Mouse (Mus musculus): ENCODE measurements at regions not wholly inside any gene's neighbourhood (a gene's known extent, or its start where the extent isn't known, plus 50 kb on each side); places are given as distances from the start of the nearest gene placed in this dataset.
A peak's percentile ranks its signal among the peaks of the same experiment; 100 is the strongest.

DNA sequence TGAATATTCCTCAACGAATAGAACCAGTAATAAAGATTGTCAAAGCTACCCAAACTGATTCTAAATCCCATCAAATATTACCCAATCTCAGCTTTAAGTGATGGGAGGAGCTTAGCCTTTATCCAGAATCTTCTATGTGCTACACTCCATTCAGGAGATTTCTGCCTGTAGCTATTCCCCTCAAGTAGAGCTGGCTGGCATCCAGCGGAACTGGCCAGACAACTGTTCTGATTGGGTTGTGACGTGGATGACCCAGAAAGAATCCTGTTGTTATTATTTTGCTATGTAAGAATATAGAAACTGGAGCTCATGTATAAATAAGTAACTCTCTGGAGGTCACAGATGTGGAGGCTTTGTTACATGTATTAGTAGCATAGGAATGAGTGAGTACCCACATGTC lies 176.8 kb upstream of the 4930412O13Rik start:
- Histone ChIP-seq H3K4me1 (ENCODE audit: control insufficient read depth, insufficient read depth, low read length) (no peaks in the 10 kb centered on the region), H3K4me2 (ENCODE audit: low read length) (no peak overlapping the region), H3K27me3 (replicated peaks; ENCODE audit: control insufficient read depth, insufficient read depth, low read length) (no peaks in the 10 kb centered on the region), H3K27ac (ENCODE audit: low read depth, low read length) (no peak overlapping the region), H3K36me3 (ENCODE audit: control insufficient read depth, insufficient read depth, low read length) (no peaks in the 10 kb centered on the region), H3K4me3 (ENCODE audit: low read depth, low read length) (no peak overlapping the region), H3K9me3 (replicated peaks; ENCODE audit: control insufficient read depth, low read length) (no peaks in the 10 kb centered on the region), H3K9ac (ENCODE audit: low read length) (no peak overlapping the region)
- WGBS: 75% methylated on average over 3 of the region's 3 CpGs
- DNase-seq (ENCODE audit: low spot score) (no peak), ATAC-seq (no peak)

DNA sequence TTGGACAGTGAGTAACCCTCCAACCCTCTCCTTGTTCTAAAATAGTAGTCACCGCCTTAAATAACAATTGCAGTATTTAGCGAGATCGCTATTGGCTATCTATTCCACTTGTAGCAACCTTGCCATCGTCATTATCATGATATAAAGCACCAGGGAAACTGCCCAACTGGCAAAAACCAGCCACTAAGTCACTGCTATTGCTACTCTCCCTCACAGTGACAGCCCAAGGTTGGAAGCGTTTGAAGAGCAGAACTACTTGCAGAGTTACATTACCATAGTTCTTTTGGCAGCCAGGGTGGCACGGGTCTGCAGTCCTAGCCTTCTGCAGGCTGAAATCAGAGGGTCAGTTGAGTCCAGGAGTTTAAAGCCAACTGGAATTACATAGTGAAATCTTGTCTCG lies 171.6 kb upstream of the 4930412O13Rik start:
- H3K27ac ChIP-seq (ENCODE audit: low read depth, low read length): no peak overlapping the region
- H3K27me3 ChIP-seq (replicated peaks; ENCODE audit: control insufficient read depth, insufficient read depth, low read length): no peaks in the 10 kb centered on the region
- H3K4me3 ChIP-seq (ENCODE audit: low read depth, low read length): no peak overlapping the region
- ATAC-seq: no peak
- H3K9ac ChIP-seq (ENCODE audit: low read length): no peak overlapping the region
- H3K36me3 ChIP-seq (ENCODE audit: control insufficient read depth, insufficient read depth, low read length): no peaks in the 10 kb centered on the region
- H3K9me3 ChIP-seq (replicated peaks; ENCODE audit: control insufficient read depth, low read length): no peaks in the 10 kb centered on the region
- no peak for DNase-seq (ENCODE audit: low spot score)
- H3K4me2 ChIP-seq (ENCODE audit: low read length): no peak overlapping the region
- WGBS: 82% methylated on average over 7 of the region's 7 CpGs
- H3K4me1 ChIP-seq (ENCODE audit: control insufficient read depth, insufficient read depth, low read length): no peaks in the 10 kb centered on the region

DNA sequence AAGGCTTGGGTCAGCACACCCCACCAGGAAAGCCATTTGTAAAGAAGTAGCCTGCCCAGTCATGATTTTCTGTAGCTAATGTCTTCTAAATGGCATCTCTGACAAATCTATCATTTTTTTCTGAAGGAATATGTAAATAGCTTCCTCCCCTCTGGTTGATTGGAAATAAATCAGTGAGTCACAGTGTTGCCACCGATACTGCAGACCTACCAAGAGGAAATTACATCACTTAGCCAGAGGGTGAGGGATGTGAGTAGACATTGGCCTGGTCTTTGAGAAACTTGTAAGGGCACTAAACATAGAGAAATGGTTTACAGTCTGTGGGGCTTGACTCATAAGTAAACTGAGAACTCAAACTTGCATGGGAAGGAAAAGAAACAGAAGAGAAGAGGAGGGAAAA lies 163.1 kb upstream of the 4930412O13Rik start:
- Histone ChIP-seq H3K36me3 (ENCODE audit: control insufficient read depth, insufficient read depth, low read length) (no peaks in the 10 kb centered on the region), H3K4me1 (ENCODE audit: control insufficient read depth, insufficient read depth, low read length) (no peaks in the 10 kb centered on the region), H3K4me2 (ENCODE audit: low read length) (no peak overlapping the region), H3K9ac (ENCODE audit: low read length) (no peak overlapping the region), H3K4me3 (ENCODE audit: low read depth, low read length) (no peak overlapping the region), H3K27me3 (replicated peaks; ENCODE audit: control insufficient read depth, insufficient read depth, low read length) (no peaks in the 10 kb centered on the region), H3K27ac (ENCODE audit: low read depth, low read length) (no peak overlapping the region), H3K9me3 (replicated peaks; ENCODE audit: control insufficient read depth, low read length) (no peaks in the 10 kb centered on the region)
- DNase-seq (ENCODE audit: low spot score) (no peak), ATAC-seq (no peak)
- 89% methylated on average over 1 of the region's 1 CpGs for WGBS

DNA sequence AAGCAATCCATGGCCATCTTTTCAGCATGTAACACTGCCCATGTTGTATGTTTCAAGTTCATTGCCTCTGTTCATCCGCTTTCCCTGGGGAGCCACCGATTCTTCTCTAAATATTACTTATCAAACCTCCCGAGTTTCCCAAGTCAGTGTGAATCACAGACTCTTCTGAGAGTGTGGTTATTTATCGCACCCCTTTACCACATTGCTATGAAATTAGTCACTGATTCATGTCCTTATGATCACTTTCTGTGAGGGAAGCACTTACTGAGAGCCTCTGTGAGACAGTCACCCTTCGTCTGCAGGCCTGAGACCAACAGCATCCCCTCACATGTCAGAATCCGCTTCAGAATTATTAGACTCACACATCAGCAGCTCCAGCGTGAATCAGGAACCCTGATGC lies 147.8 kb upstream of the 4930412O13Rik start:
- no peak overlapping the region for H3K4me3 ChIP-seq (ENCODE audit: low read depth, low read length)
- ATAC-seq: no peak
- no peaks in the 10 kb centered on the region for H3K4me1 ChIP-seq (ENCODE audit: control insufficient read depth, insufficient read depth, low read length)
- no peaks in the 10 kb centered on the region for H3K9me3 ChIP-seq (replicated peaks; ENCODE audit: control insufficient read depth, low read length)
- H3K27me3 ChIP-seq (replicated peaks; ENCODE audit: control insufficient read depth, insufficient read depth, low read length): no peaks in the 10 kb centered on the region
- H3K4me2 ChIP-seq (ENCODE audit: low read length): no peak overlapping the region
- H3K27ac ChIP-seq (ENCODE audit: low read depth, low read length): no peak overlapping the region
- 88% methylated on average over 7 of the region's 7 CpGs for WGBS
- H3K36me3 ChIP-seq (ENCODE audit: control insufficient read depth, insufficient read depth, low read length): no peaks in the 10 kb centered on the region
- no peak for DNase-seq (ENCODE audit: low spot score)
- no peak overlapping the region for H3K9ac ChIP-seq (ENCODE audit: low read length)

DNA sequence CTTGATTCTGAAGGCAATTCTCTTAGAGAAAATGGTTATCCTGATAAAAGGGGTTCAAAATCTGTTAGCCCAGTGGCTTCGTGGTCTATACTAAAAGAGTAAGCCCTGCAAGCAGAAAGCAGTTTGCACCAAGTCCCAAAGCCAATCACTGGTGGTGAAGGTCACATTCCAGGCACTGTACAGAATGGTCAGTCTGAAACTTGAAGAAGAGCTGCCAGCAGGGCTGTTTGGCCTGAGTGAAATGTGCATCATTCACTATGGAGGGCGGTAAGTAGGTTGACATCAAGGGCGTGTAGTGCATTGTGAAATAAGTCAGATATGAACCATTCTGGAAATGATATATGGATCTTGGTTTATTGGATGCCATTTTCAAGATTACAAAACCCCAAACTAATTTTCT lies 136.9 kb upstream of the 4930412O13Rik start:
- Histone ChIP-seq H3K4me2 (ENCODE audit: low read length) (no peak overlapping the region), H3K27ac (ENCODE audit: low read depth, low read length) (no peak overlapping the region), H3K4me3 (ENCODE audit: low read depth, low read length) (no peak overlapping the region), H3K9me3 (replicated peaks; ENCODE audit: control insufficient read depth, low read length) (0 out of 2 replicates have a peak, but pooled peaks cover 2% of the 10 kb centered on the region), H3K4me1 (ENCODE audit: control insufficient read depth, insufficient read depth, low read length) (no peaks in the 10 kb centered on the region), H3K27me3 (replicated peaks; ENCODE audit: control insufficient read depth, insufficient read depth, low read length) (no peaks in the 10 kb centered on the region), H3K9ac (ENCODE audit: low read length) (no peak overlapping the region), H3K36me3 (ENCODE audit: control insufficient read depth, insufficient read depth, low read length) (no peaks in the 10 kb centered on the region)
- no peak for DNase-seq (ENCODE audit: low spot score)
- ATAC-seq: no peak
- WGBS: 94% methylated on average over 3 of the region's 3 CpGs

DNA sequence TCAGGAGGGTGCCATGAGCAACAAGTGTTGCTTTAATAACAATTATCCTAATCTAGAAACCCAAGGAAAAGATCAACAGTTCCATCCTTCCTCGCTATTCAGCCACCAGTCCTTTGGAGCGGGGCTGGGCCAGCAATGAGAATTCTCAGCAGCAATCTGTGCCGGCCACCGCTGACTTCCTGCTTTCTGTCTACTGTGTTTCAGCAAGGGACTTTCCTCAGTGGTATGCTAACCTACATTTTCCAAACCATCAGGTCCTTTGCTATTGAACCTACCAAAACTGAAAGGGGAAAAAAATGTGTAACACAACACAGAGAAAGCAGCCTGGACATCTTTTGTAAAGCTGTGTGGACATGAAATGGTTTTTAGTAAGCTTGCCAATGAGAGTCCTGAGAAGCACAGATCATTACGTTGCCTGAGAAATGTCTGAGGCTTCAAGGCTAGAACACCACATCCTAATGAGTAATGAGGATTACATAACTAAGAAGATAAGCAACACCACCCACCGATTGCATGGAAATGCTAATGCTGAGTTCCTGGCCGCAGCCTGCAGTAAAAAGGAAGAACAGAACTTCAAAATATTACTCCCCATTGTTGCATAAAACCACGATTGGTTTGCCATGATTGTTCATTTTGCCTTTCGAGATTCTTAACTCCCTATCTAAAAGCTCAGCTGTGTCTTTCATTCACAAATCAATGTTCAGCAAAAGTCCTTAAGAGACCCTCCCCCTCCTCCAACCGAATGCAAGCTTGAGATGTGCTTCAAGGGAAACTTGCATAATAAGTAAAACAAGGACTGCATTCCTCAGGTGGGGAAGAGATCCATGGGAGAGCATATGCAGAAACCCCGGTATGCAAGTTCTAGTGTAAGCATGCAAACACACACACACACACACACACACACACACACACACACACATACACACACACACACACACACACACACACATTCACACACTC lies 130.9 kb upstream of the 4930412O13Rik start:
- H3K9ac ChIP-seq (ENCODE audit: low read length): no peak overlapping the region
- H3K9me3 ChIP-seq (replicated peaks; ENCODE audit: control insufficient read depth, low read length): 0 out of 2 replicates have a peak, but pooled peaks cover 2% of the 10 kb centered on the region
- 26% methylated on average over 11 of the region's 11 CpGs for WGBS
- H3K36me3 ChIP-seq (ENCODE audit: control insufficient read depth, insufficient read depth, low read length): no peaks in the 10 kb centered on the region
- H3K4me1 ChIP-seq (ENCODE audit: control insufficient read depth, insufficient read depth, low read length): no peaks in the 10 kb centered on the region
- peak; percentile 3 for DNase-seq (ENCODE audit: low spot score)
- no peaks in the 10 kb centered on the region for H3K27me3 ChIP-seq (replicated peaks; ENCODE audit: control insufficient read depth, insufficient read depth, low read length)
- H3K4me3 ChIP-seq (ENCODE audit: low read depth, low read length): no peak overlapping the region
- no peak overlapping the region for H3K27ac ChIP-seq (ENCODE audit: low read depth, low read length)
- H3K4me2 ChIP-seq (ENCODE audit: low read length): no peak overlapping the region
- no peak for ATAC-seq

DNA sequence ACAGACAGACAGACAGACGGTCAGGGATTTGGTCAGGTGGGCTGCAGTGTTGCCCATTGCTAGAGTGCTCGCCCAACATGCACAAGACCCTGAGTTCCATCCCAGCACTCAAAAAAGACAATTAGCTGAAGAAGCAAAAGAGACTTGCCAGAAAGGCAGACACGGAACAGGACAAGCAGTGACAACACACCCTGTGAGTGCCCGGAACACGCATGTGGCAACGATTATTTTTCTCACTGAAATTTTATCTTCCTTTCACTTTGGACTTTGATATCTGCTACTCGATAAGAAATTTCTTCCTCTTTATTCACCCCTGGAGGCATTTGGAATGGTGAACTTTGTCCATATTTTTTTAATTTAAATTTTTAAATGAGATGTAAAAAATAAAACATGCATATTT lies 127.4 kb upstream of the 4930412O13Rik start:
- H3K9me3 ChIP-seq (replicated peaks; ENCODE audit: control insufficient read depth, low read length): no peaks in the 10 kb centered on the region
- DNase-seq (ENCODE audit: low spot score) (no peak), ATAC-seq (no peak)
- 94% methylated on average over 7 of the region's 7 CpGs for WGBS
- H3K36me3 ChIP-seq (ENCODE audit: control insufficient read depth, insufficient read depth, low read length): no peaks in the 10 kb centered on the region
- no peaks in the 10 kb centered on the region for H3K27me3 ChIP-seq (replicated peaks; ENCODE audit: control insufficient read depth, insufficient read depth, low read length)
- no peak overlapping the region for H3K4me2 ChIP-seq (ENCODE audit: low read length)
- no peak overlapping the region for H3K9ac ChIP-seq (ENCODE audit: low read length)
- no peak overlapping the region for H3K4me3 ChIP-seq (ENCODE audit: low read depth, low read length)
- no peaks in the 10 kb centered on the region for H3K4me1 ChIP-seq (ENCODE audit: control insufficient read depth, insufficient read depth, low read length)
- H3K27ac ChIP-seq (ENCODE audit: low read depth, low read length): no peak overlapping the region

DNA sequence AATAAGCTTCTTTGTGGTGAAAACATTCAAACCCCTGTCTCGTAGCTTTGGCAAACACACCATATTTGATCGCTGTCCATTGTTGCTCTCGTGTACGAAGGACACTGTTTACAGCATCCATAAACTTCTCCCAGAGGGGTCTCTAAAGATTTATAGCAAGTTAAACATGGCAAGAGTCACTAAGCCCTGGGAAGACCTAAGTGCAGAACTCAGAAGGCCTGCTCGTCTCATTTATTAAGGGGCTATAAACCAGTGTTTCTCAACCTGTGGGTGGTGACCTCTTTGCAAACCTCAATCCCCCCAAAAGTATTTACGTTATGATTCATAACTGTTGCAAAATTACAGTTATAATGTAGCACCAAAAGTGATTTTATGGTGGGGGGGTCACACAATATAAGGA lies 126.9 kb upstream of the 4930412O13Rik start:
- H3K27ac ChIP-seq (ENCODE audit: low read depth, low read length): no peak overlapping the region
- H3K4me1 ChIP-seq (ENCODE audit: control insufficient read depth, insufficient read depth, low read length): no peaks in the 10 kb centered on the region
- H3K4me2 ChIP-seq (ENCODE audit: low read length): no peak overlapping the region
- WGBS: 93% methylated on average over 6 of the region's 6 CpGs
- no peak overlapping the region for H3K4me3 ChIP-seq (ENCODE audit: low read depth, low read length)
- no peaks in the 10 kb centered on the region for H3K36me3 ChIP-seq (ENCODE audit: control insufficient read depth, insufficient read depth, low read length)
- ATAC-seq (no peak), DNase-seq (ENCODE audit: low spot score) (no peak)
- H3K27me3 ChIP-seq (replicated peaks; ENCODE audit: control insufficient read depth, insufficient read depth, low read length): no peaks in the 10 kb centered on the region
- H3K9ac ChIP-seq (ENCODE audit: low read length): no peak overlapping the region
- H3K9me3 ChIP-seq (replicated peaks; ENCODE audit: control insufficient read depth, low read length): no peaks in the 10 kb centered on the region

DNA sequence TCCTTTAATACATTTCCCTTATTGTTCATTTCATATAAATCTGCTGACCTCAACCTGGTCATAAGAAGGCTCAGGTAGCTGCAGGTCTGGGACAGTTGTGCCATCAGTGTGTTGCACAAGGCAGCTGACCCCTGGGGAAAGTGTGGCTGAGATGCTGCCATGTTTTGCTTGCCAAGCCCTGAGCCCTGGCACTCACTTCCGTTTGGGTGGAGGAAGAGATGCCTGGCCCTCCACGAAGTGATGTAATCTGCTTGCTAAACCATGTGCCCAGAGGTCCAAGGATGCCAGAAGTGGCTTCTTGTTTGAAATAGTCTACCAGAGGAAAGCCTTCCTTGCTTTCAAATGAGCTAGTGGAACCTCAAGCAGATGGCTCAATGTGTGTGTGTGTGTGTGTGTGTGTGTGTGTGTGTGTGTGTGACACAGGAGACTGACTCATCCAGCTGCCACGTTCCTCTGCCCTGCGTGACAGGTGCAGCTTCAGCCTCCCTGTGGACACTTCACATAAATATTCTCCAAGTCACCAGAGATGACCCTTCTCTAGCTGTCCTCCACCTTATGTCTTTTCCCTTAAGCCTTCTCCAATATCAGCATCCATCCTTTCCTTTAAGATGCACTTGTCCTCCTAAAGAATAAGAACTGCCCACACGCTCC lies 123.2 kb upstream of the 4930412O13Rik start:
- no peaks in the 10 kb centered on the region for H3K27me3 ChIP-seq (replicated peaks; ENCODE audit: control insufficient read depth, insufficient read depth, low read length)
- no peak overlapping the region for H3K27ac ChIP-seq (ENCODE audit: low read depth, low read length)
- WGBS: 78% methylated on average over 5 of the region's 5 CpGs
- no peaks in the 10 kb centered on the region for H3K36me3 ChIP-seq (ENCODE audit: control insufficient read depth, insufficient read depth, low read length)
- no peak overlapping the region for H3K4me3 ChIP-seq (ENCODE audit: low read depth, low read length)
- no peak for ATAC-seq
- H3K4me2 ChIP-seq (ENCODE audit: low read length): no peak overlapping the region
- H3K9ac ChIP-seq (ENCODE audit: low read length): no peak overlapping the region
- H3K9me3 ChIP-seq (replicated peaks; ENCODE audit: control insufficient read depth, low read length): no peaks in the 10 kb centered on the region
- no peak for DNase-seq (ENCODE audit: low spot score)
- no peaks in the 10 kb centered on the region for H3K4me1 ChIP-seq (ENCODE audit: control insufficient read depth, insufficient read depth, low read length)
